Mouse (Mus musculus): ENCODE measurements around the gene Cgnl1.

Cgnl1 gene

DNA sequence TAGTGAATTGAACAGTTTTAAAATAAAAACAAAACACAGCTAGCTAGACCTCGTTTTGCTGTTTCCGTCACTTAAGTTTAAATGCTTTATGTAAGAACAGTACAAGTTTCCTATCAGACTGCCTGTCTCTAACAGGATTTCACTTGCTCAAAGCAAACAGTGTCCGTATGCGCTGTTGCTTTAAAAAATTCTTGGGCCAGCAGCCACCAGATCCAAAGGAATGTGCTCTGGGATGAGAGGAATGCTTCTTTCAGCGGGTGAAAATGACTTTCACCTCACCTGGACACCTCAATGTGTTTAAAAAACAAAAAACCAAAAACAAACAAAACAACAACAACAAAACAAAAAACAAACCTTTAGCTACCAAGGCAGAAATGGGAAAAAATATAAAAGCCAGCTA is 54.4 kb downstream of the Cgnl1 start:
- no peak for DNase-seq (ENCODE audit: low spot score in 2 of 2)

DNA sequence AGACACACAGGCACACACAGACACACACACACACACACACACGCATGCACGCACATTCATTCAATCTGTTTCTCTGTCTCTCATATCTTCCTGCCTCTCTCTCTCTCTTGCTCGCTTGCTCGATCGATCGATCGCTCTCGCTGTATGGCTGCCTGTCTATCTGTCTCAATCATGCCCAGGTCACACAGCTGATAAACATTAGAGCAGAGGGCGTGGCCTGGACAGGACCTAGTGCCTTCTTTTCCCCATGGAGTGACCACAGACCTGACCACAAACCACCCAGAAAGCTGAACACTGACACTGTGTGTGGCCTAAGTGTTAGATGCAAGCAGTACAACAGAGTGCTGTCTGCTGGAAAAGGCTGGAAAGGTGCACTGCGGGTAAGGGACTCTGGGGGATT is 60.6 kb downstream of the Cgnl1 start:
- DNase-seq (ENCODE audit: low spot score in 2 of 2), result no peak

- no peak for DNase-seq (ENCODE audit: low spot score in 2 of 2)
Observed at GRCm38 (mm10) chr9:71709199-71709598, 62.2 kb downstream of the Cgnl1 start.

DNA sequence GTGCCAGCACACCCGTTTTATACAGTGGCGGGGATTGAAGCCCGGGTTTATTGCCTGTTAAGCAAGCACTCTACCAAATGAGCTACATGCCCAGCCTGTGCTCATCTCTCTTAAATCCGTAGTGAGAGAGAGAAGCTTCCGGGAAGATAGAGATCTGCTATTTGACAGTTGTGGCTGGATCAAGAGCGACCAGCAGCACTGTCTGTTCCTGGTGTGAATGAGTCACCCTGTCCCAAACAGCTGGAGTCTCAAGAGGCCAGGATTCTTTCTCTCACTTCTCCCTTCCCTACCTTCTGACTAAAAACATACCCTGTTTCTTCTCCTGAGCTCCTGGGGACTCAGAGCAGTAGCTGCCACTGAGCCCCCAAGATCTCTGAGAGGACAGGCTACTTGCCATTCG is 63.4 kb downstream of the Cgnl1 start:
- DNase-seq (ENCODE audit: low spot score in 2 of 2), result no peak

DNA sequence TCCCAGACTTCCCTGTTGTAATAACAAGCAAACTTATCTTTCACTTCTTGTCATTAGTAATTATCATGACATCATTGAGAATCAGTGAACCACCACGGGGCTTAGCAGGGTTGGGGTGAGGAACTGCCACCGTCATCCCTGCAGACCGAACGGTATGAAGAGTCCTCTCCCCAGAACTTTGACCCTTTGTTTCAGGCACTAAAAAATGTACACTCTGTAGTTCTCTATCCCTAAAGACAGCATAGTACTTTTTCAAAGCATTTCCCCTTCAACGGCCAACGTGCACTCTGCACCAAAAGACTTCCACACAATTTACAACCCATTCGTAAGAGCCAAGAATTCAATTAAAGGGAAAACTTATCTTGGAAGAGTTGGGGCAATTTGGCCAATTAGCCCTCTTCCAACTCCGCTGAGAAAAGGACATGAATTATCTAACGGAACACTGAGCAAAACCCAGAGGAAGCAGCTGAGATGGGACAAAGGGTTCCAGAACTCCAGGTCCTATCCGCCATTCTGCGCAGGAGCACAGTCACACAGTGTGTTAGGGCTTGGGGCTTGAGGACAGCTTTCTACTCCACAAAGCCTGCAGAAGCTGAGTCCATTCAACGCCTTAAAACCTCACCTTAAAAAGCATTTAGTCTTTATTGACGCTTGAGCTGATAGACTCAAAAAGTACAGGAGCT is 66.9 kb downstream of the Cgnl1 start:
- no peak for DNase-seq (ENCODE audit: low spot score in 2 of 2)

GRCm38 (mm10) chr9:71699087-71699486 is 72.3 kb downstream of the Cgnl1 start:
- DNase-seq (ENCODE audit: low spot score in 2 of 2), result no peak

DNA sequence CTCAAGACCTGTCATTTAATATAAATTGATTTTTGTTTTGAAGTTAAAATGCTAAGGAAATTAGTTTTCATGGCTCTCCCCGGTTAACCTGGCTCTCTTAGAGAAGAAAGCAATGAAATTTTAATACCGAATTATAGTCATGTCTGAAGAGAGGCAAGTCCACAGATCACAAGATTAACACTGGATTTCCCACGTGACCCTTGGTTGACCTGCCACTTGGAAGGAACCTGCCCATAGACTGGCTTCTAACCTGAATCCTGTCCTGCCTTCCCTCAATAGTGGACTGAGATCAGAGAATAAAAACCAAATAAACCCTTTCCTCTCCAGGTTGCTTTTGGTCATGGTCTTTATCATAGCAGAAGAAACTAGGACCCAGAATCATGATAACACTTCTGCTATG is 73.3 kb downstream of the Cgnl1 start:
- no peak for DNase-seq (ENCODE audit: low spot score in 2 of 2)

DNA sequence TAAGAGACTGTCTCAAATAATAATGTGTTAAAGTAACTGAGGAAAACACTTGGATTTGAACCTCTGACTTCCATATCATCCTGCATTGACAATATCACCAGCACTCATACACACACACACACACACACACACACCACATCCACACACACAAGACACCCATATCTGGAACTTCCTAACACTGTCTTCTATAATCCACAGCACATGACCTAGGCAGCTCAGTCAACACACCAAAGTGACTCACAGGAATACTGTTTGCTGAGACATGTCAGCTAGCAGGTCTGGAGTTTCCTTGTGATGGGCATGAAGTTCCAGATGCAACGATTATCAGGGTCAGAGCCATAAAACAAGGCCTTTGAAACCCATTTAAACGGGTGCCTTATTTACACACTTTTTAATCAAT is 74.2 kb downstream of the Cgnl1 start:
- DNase-seq (ENCODE audit: low spot score in 2 of 2), result no peak

DNA sequence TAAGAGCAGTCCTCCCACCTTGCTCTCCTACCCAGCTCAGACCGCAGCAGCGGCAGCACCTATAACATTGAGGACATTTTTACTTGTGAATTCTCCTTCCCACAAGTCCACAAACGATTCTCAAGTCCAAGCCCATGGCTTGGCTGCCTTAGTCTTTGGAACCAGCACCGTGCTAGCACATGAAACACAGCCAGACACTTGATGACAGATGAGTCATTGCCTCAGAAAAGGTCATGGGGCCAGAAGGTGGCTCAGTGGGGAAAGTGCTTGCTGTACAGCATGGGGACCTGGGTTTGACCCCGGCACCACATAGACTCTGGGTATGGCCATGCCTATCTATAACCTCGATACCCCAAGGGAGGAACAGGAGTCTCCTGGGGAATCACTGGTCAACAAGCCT is 74.6 kb downstream of the Cgnl1 start:
- no peak for DNase-seq (ENCODE audit: low spot score in 2 of 2)

- no peak for DNase-seq (ENCODE audit: low spot score in 2 of 2)
Observed at GRCm38 (mm10) chr9:71695133-71695532, 76.3 kb downstream of the Cgnl1 start.

GRCm38 (mm10) chr9:71694223-71694622 is 77.2 kb downstream of the Cgnl1 start:
- no peak for DNase-seq (ENCODE audit: low spot score in 2 of 2)

GRCm38 (mm10) chr9:71693771-71694170 is 77.6 kb downstream of the Cgnl1 start:
- DNase-seq (ENCODE audit: low spot score in 2 of 2), result no peak

GRCm38 (mm10) chr9:71692165-71692564 is 79.2 kb downstream of the Cgnl1 start:
- no peak for DNase-seq (ENCODE audit: low spot score in 2 of 2)

DNA sequence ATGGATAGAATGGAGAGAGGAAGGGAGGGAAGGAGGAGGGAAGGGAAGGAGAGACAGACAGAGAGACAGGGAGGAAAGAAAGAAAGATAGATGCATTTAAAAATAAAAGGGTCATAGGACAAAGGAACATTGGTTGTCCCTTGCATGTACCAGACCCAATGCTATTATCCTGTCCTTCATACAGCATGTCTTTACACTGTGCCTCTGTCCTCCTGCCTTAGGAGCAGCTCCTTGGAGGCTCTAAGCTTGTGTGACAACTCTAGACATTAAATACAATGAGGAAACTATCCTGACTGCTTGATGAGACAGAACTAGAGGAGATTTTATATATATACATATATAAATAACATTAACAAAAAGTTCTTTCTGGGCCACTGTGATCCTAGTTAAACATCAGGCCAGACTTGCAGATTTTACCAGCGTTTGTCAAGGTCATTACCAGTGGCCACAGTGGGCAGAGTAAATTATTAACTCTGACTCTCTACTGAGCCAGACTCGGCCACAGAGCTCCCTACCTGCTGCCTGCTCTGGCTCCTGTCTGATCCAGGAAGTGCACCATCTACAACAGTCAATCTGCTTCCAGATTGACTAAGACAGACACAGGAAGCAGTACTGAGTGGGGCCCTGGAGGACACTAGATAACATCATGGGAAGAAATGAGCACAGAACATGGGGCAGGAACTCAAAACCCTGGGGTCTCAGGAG is 81.9 kb downstream of the Cgnl1 start:
- DNase-seq (ENCODE audit: low spot score in 2 of 2), result no peak

GRCm38 (mm10) chr9:71686463-71686862 is 84.9 kb downstream of the Cgnl1 start:
- DNase-seq (ENCODE audit: low spot score in 2 of 2), result no peak

DNA sequence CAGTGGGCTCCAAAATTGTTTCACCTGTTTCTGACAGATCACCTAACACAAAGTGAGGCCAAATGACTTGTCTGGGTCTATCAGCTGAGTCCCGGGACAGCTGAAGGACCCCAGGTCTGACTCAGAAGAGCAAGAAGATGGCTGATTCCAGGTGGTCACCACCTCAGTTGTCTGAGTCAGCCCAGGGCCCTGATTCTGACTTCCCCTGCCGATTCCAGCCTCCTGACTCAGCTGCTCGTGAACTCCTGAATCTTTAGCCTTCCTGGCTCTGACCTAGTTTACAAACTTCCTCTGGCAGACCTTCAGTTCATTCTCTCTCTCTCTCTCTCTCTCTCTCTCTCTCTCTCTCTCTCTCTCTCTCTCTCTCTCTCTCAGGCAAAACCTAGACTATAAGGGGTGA is 86.6 kb downstream of the Cgnl1 start:
- no peak for DNase-seq (ENCODE audit: low spot score in 2 of 2)

- DNase-seq (ENCODE audit: low spot score in 2 of 2), result no peak
Observed at GRCm38 (mm10) chr9:71680381-71680780, 91.0 kb downstream of the Cgnl1 start.

DNA sequence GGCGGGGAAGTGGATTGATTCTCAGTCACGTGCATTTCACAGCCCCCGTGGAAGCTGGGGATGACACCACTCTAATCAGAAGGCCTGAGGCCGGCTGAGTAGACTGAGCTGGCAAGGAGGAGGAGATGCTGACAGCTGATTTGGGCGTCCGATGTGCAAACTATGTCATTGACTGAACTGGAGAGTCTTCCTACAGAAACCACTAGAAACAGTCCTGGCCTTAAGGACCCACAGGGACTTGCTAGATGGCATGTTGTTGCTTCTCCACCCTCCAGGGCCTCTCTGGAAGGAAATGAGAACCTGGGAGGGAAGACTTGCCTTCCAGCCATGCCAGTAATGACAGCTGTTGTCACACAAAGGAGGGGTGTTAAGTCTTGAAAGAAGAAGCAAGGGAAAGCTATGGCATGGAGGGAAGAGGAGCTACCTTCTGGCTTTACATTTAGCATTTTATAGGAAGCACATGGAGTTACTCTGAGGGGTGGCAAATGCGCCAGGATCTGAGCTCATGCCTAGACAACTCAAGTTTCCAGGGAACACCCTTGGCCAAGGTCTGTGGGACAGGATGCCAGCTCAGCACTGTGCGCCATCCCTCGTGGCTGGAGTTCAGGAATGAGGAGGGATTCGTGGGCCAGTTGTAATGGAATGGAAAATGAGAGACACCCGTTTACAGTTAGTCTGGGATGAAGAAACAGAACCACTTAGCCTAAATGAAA is 92.1 kb downstream of the Cgnl1 start:
- no peak for DNase-seq (ENCODE audit: low spot score in 2 of 2)

DNA sequence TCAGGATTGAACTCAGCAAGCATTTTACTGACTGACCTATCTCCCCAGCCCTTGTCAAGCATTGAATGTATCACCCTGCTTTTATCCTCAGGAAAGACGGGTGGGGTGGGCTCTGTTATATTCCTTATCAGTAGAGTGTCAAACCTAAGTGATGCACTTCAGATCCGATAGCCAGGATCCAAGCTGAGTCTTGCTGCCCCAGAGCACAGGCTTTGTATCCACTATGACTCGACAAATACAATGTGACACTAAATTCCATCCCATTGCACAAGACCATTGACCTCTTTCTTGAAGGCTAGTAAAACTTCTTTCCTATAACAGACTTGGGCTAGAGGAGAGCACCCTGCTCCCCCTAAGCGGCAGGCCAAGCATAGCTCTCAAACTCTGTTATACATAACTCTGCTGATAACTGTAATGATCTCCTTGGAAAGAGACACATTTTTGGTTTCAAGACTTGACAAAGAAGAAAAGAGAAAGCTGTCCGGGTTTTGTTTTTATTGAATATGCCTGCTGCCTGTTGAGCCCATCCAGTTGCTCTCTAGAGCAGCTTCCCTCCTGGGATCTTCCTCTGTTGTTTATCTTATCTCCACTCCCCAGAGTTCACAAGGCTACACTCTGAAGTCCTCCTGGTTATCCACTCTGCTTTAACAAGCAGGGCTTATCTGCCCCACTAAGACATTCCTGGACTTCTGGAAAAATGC is 94.3 kb downstream of the Cgnl1 start:
- DNase-seq (ENCODE audit: low spot score in 2 of 2), result no peak

DNA sequence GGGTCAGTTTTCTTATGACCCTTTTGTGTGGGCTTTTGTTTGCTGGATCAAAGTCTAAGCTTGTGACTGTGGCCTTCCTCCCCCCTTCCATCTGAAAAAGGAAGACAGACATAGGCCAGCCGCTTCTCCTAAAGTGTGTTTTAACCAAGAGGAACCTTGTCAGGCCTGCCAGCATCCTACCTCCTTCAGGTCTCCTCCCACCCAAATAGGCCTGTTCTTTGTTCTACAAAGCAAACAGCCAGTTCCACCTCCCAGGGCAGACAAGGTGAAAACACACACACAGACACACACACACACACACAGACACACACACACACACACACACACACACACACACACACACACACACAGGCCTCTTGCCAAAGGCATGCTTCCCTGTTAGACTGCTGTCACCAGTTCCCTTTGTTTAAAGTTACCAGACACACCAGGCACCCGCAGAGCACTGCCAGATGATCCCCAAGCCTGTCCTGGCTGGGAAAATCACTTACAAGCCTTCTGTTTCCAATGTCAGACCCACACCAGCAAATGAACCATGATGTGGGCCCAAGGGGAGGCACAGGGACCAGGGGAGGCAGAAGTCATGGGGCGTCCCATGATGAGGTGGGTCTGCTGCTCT is 95.5 kb downstream of the Cgnl1 start:
- no peak for DNase-seq (ENCODE audit: low spot score in 2 of 2)

GRCm38 (mm10) chr9:71675216-71675615 is 96.2 kb downstream of the Cgnl1 start:
- DNase-seq (ENCODE audit: low spot score in 2 of 2), result no peak

DNA sequence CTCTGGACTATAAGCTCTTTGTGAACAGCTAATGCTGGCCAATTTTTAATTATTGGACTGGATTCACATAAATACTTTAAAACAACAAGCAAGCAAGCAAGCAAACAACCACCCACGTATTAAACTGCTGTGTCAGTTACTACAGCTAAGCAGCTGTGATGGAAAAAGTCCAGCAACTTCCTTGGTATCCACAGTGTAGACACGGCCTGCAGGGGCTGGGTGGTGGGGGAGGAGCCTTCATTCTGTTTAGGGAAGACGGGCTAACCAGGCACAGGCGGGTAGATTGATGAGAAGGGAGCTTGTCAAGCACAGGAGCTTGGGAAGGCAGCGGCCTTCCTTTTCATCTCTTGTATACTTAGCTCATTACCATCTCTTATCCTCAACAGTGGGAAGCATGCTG is 96.9 kb downstream of the Cgnl1 start:
- DNase-seq (ENCODE audit: low spot score in 2 of 2), result no peak
